Mouse (Mus musculus): Measurements from ENCODE around the gene Ppp1r12a. TPM values are rescaled to one million over a fixed set of nuclear protein-coding genes. Genes with fewer than 3 reads are reported as not detected.

Ppp1r12a gene
- polyA plus RNA-seq, 1 experiment from 2014 or later = 76.0 TPM

DNA sequence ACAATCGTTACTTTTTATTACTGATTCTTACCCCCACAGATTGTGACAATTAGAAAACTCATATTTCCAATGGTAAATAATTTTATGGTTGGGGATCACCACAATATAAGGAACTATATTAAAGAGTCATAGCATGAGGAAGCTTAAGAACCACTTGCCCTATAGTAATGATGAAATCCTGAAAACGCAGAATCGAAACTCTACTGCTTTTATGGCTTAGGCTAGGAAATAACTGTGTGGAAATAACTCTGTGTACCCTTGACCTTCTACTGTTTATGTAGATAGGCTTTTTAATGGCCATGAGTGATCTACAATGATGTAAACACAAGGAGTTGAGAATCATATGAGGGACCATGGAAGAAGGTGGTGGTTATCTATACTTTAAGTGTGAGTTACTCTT, 21.3 kb upstream of the Ppp1r12a start:
- Histone ChIP-seq H3K4me1 (no peaks in the 10 kb centered on the region), H3K27ac (no peak overlapping the region), H3K4me3 (no peak overlapping the region), H3K36me3 (replicated peaks) (no peaks in the 10 kb centered on the region), H3K9me3 (no peaks in the 10 kb centered on the region), H3K27me3 (replicated peaks) (no peaks in the 10 kb centered on the region), H3K4me2 (no peak overlapping the region), H3K9ac (no peak overlapping the region)
- no peak for ATAC-seq (replicated peaks)
- WGBS = 95% methylated on average over 3 of the region's 3 CpGs

DNA sequence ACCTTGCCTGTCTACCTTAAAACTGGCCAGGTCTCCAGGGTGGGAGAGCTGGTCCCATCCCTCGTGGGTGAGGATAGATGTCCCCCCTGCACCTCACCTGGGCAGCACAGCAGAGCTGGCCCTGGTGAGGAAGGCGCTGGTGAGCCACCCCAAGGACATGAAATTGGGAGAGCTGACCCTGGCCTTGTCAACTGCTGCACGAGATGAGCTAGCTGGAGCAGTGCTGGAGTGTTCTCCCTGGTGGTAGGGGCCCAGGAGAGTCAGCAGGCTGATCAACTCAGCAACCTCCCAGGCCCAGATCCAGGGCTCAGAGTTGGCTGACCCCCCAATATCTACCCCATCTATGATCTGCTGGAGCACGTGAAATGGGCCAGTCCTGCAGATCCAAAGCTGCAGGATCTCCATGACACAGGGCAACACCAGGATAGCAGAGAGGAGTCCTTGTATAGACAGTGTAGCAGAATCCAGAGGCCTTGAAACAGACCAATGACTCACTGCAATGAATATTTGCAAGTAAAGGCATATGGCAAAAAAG, 17.9 kb upstream of the Ppp1r12a start:
- Histone ChIP-seq H3K9me3 (no peaks in the 10 kb centered on the region), H3K9ac (no peak overlapping the region), H3K4me2 (no peak overlapping the region), H3K36me3 (replicated peaks) (no peaks in the 10 kb centered on the region), H3K27ac (no peak overlapping the region), H3K4me1 (no peaks in the 10 kb centered on the region), H3K27me3 (replicated peaks) (no peaks in the 10 kb centered on the region), H3K4me3 (no peak overlapping the region)
- no peak for ATAC-seq (replicated peaks)
- WGBS = 84% methylated on average over 4 of the region's 4 CpGs

DNA sequence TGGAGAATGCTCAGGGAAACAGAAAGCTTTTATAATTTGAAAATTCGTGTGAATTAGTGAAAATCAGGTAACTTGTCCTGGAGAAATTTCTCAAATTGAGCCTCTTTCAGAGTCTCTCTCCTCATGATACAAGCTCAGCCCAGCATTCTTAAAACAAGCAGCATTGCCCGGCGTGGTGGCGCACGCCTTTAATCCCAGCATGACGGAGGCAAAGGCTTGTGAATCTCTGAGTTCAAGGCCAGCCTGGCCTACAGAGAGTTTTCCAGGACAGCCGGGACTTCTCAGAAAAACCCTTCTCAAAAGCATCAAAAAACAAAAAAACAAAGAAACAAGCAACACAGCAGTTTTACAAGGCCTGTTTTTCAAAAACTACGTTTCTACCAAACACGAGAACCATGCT, 16.3 kb upstream of the Ppp1r12a start:
- no peak overlapping the region for H3K4me3 ChIP-seq
- ATAC-seq (replicated peaks) = no peak
- WGBS = 80% methylated on average over 9 of the region's 9 CpGs
- no peak overlapping the region for H3K4me2 ChIP-seq
- no peak overlapping the region for H3K27ac ChIP-seq
- no peaks in the 10 kb centered on the region for H3K4me1 ChIP-seq
- H3K9me3 ChIP-seq = no peaks in the 10 kb centered on the region
- no peaks in the 10 kb centered on the region for H3K36me3 ChIP-seq (replicated peaks)
- no peaks in the 10 kb centered on the region for H3K27me3 ChIP-seq (replicated peaks)
- no peak overlapping the region for H3K9ac ChIP-seq

DNA sequence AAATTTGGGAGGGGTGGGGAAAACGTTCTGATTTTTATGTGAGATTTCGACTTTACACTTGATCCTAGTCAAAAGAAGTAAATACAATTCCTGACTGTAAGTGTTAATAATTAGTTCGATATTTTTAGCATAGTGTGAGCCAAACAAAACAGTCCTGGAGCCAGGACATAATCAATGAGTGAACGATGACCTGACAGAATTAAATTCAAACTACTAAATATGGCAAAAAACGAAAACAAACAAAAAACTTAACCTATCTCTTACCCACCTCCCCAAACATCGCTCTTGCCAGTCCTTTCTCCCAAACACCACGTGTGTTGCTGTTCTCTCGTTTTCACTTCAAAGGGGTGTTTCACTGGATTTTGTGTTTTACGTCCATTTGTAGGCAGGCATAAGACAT, 15.0 kb upstream of the Ppp1r12a start:
- no peak for ATAC-seq (replicated peaks)
- 86% methylated on average over 9 of the region's 9 CpGs for WGBS
- Histone ChIP-seq H3K9me3 (no peaks in the 10 kb centered on the region), H3K4me3 (no peak overlapping the region), H3K27ac (no peak overlapping the region), H3K9ac (no peak overlapping the region), H3K36me3 (replicated peaks) (no peaks in the 10 kb centered on the region), H3K27me3 (replicated peaks) (no peaks in the 10 kb centered on the region), H3K4me2 (no peak overlapping the region), H3K4me1 (no peaks in the 10 kb centered on the region)

DNA sequence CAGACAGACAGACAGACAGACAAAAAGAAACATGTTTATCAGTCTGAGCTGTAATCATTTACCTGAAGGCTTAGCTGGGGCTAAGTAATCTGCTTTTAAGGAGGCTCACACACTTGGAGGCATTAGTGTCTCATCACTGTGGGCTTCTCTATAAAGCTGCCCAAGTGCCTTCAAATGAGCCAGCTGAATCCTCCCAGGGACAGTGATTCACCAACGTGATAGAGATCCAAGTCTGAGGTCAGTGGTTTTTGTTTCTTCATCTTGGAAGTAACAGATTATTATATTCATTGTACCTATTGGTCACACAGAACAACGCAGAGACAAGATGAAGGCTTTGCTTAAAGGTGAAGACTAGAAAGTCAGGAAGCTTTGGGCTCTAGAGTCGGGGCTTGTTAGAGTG, 8.7 kb upstream of the Ppp1r12a start:
- WGBS = 82% methylated on average over 3 of the region's 3 CpGs
- Histone ChIP-seq H3K9ac (no peak overlapping the region), H3K36me3 (replicated peaks) (no peaks in the 10 kb centered on the region), H3K4me2 (no peak overlapping the region), H3K9me3 (no peaks in the 10 kb centered on the region), H3K27me3 (replicated peaks) (no peaks in the 10 kb centered on the region), H3K4me3 (no peak overlapping the region), H3K27ac (no peak overlapping the region), H3K4me1 (0 out of 2 replicates have a peak, but pooled peaks cover 3% of the 10 kb centered on the region)
- ATAC-seq (replicated peaks) = no peak

DNA sequence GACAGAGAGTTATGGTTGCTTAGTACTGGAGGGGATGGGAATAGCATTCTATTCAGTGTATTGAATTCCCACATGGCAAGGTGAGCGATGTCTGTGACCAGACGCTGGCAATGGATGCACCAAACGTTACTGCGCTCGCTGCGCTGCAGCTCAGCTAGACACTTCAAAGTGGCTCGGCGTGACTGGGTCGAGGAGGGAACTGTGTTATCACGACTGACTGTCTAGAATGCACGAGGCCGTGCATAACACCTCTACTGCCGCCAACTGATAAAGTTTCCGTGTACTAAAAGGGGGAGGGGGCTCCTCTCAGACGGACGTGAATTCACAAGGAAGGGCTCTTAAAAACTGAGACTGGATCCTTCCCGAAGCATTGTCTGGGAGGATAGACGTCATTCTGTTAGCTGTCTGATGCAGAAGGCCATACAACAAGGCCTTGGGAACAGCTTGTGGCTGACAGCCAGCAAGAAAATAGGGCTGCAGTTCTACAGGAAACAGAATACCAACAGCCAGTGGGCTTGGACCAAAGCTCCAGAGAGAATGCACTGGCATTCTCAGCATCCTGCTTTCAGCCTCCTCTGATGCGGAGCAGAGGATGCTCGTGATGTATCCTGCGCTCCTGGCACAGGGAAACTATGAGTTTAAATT, 6.8 kb upstream of the Ppp1r12a start:
- ATAC-seq (replicated peaks) = 0 out of 2 replicates have a peak, but pooled peaks have one; percentile 20
- H3K9ac ChIP-seq = no peak overlapping the region
- whole genome bisulfite sequencing = 80% methylated on average over 21 of the region's 21 CpGs
- H3K36me3 ChIP-seq (replicated peaks) = no peaks in the 10 kb centered on the region
- no peaks in the 10 kb centered on the region for H3K9me3 ChIP-seq
- H3K4me2 ChIP-seq = no peak overlapping the region
- no peak overlapping the region for H3K27ac ChIP-seq
- no peak overlapping the region for H3K4me3 ChIP-seq
- 0 out of 2 replicates have a peak, but pooled peaks cover 3% of the 10 kb centered on the region for H3K4me1 ChIP-seq
- H3K27me3 ChIP-seq (replicated peaks) = no peaks in the 10 kb centered on the region

DNA sequence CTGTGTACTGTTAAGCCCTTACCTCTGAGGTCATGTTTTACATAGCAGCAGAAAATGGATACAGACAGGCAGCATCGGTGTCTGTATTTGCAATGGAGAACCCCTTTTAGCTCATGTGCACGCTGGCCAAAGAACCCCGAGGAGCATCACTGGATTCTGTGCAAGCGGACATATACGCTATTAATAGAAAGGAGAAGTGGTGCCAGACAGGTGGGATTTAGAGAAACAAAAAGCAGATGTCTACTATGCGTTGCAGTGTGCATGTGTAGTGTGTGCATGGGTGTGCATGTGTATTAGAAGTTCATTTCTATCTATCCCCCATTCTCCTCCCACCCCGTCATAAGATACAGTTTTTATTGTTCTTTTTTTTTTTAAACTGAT, 6.3 kb upstream of the Ppp1r12a start:
- no peak overlapping the region for H3K9ac ChIP-seq
- H3K9me3 ChIP-seq = no peaks in the 10 kb centered on the region
- no peak for ATAC-seq (replicated peaks)

DNA sequence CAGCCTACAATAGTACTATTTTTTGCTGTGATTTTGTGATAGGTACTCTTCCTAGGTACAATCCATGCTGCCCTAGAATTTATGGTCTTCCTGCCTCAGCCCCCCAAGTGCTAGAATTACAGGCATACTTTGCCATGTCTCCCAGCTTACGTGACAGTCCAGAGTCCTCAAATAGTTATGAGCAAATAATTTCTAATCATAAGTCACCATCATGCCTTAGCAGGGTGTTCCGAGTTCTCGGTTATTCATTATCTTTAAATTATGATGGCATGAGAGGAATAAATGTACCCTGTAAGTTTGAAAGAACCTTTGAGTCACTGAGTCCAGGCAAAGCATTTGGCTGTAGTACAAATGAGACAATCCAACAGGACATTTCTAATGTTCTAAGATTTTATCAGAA, 5.9 kb upstream of the Ppp1r12a start:
- WGBS = 95% methylated on average over 3 of the region's 3 CpGs
- H3K27me3 ChIP-seq (replicated peaks) = no peaks in the 10 kb centered on the region
- no peak for ATAC-seq (replicated peaks)
- H3K9me3 ChIP-seq = no peaks in the 10 kb centered on the region
- no peak overlapping the region for H3K4me3 ChIP-seq
- H3K27ac ChIP-seq = no peak overlapping the region
- H3K4me2 ChIP-seq = no peak overlapping the region
- no peak overlapping the region for H3K9ac ChIP-seq
- H3K4me1 ChIP-seq = peaks cover 8% of the 10 kb centered on the region
- no peaks in the 10 kb centered on the region for H3K36me3 ChIP-seq (replicated peaks)

More for the DNA sequence above, 6.3 kb upstream of the Ppp1r12a start:
- H3K27ac ChIP-seq = no peak overlapping the region
- H3K36me3 ChIP-seq (replicated peaks) = no peaks in the 10 kb centered on the region
- peaks cover 3% of the 10 kb centered on the region; the same call in 1 of the 2 replicates for H3K4me1 ChIP-seq
- WGBS = 88% methylated on average over 7 of the region's 7 CpGs
- H3K4me2 ChIP-seq = no peak overlapping the region
- no peak overlapping the region for H3K4me3 ChIP-seq
- H3K27me3 ChIP-seq (replicated peaks) = no peaks in the 10 kb centered on the region

DNA sequence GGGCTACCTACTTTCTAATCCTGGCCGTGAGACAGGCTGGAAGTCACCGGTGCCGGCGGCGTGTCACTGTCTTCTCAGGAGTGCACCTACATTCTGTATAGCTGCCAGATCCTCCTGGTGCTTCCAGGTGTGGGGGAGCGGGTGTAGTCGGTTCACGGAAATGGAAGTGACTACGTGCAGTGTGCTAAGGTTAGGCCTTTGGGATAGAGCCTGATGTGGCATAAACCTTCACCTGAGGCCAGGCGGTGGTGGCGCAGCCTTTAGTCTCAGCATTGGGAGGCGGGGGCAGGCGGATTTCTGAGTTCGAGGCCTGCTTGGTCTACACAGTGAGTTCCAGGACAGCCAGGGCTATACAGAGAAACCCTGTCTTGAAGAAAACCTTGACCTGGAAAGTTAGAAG, 3.0 kb upstream of the Ppp1r12a start:
- ATAC-seq (replicated peaks) = no peak

DNA sequence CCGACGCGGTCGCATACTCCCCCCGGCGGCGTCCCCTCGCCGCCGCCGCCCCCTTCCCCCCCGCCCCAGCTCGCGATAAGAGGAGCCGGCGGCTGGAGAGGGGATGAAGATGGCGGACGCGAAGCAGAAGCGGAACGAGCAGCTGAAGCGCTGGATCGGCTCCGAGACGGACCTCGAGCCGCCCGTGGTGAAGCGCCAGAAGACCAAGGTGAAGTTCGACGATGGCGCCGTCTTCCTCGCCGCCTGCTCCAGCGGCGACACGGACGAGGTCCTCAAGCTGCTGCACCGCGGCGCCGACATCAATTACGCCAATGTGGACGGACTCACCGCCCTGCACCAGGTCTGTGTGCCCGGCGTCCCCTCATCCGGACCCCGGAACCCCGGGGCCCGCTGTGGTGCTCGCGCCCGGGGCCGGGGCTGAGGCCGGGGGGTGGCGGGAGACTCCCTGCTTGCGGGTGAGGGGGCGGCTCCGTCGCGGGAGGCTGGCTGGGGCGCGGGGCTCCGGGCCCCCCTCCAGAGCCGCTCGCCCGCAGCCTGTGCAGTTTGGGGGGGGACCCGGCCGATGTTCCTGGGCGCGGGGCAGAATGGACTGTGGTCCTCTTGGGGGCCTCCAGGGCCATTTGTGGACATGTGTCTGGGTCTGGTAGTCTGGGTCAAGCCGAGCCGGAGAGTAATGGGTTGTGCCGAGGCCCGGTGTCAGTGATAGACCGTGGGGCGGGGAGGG, 466 bp downstream of the Ppp1r12a start:
- no peaks in the 10 kb centered on the region for H3K9me3 ChIP-seq
- peak overlapping the region; percentile 66 for H3K4me2 ChIP-seq
- H3K27me3 ChIP-seq (replicated peaks) = no peaks in the 10 kb centered on the region
- H3K9ac ChIP-seq = peak overlapping the region; percentile 97
- no peaks in the 10 kb centered on the region for H3K36me3 ChIP-seq (replicated peaks)
- H3K4me1 ChIP-seq = peaks cover 32% of the 10 kb centered on the region
- peak; percentile 73 for ATAC-seq (replicated peaks)
- H3K4me3 ChIP-seq = peak overlapping the region; percentile 95
- peak overlapping the region; percentile 99 for H3K27ac ChIP-seq
- under 1% methylated on average over 72 of the region's 79 CpGs for WGBS

More for the DNA sequence above, 3.0 kb upstream of the Ppp1r12a start:
- Histone ChIP-seq H3K36me3 (replicated peaks) (no peaks in the 10 kb centered on the region), H3K9ac (no peak overlapping the region), H3K27ac (no peak overlapping the region), H3K4me2 (no peak overlapping the region), H3K4me1 (peaks cover 14% of the 10 kb centered on the region), H3K9me3 (no peaks in the 10 kb centered on the region), H3K27me3 (replicated peaks) (no peaks in the 10 kb centered on the region), H3K4me3 (no peak overlapping the region)
- whole genome bisulfite sequencing = 87% methylated on average over 14 of the region's 14 CpGs

DNA sequence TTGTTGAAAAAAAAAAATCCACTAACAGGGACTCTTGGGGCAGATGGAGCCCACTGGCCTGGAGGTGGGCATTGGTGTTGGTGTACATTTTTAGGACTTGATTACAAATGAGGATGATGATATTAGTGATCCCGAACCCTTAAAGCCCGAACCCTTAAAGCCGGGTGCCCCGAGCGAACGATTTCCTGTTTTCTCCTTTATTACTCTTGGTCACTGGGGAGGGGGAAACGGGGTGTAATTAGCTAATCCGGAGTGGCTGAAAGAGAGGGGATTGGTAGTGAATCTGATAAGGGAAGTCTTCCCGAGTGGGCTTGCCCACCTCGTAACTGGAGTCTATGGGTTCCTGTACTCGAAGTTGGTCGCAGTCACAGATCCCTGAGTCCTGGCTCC, 1.0 kb downstream of the Ppp1r12a start:
- H3K4me1 ChIP-seq = peaks cover 35% of the 10 kb centered on the region
- peak overlapping the region; percentile 95 for H3K4me3 ChIP-seq
- under 1% methylated on average over 12 of the region's 12 CpGs for WGBS
- peak overlapping the region; percentile 97 for H3K9ac ChIP-seq
- no peaks in the 10 kb centered on the region for H3K9me3 ChIP-seq
- H3K27ac ChIP-seq = peak overlapping the region; percentile 99
- no peak for ATAC-seq (replicated peaks)
- peak overlapping the region; percentile 66 for H3K4me2 ChIP-seq
- H3K36me3 ChIP-seq (replicated peaks) = no peaks in the 10 kb centered on the region
- H3K27me3 ChIP-seq (replicated peaks) = no peaks in the 10 kb centered on the region

DNA sequence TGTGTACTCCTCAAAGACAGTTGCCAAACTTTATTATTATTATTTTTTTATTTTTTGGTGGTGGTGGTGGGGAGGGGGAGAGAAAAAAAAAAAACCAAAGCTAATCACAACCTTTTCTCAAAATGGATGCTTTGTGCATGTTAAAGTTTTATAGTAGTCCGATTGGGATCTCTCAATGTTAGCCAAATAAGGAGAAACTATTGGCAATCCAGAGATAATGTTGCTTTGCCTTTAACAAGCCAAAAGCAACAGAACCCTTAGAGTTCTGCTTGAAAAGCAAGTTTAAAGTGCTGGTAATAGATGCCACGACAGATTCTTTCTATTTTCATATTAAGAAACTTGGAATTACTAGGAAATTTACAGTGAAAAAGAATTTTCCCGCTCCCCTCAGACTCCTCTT, 1.5 kb downstream of the Ppp1r12a start:
- Histone ChIP-seq H3K4me2 (peak overlapping the region; percentile 66), H3K36me3 (replicated peaks) (no peaks in the 10 kb centered on the region), H3K4me1 (peaks cover 35% of the 10 kb centered on the region), H3K27me3 (replicated peaks) (no peaks in the 10 kb centered on the region), H3K4me3 (peak overlapping the region; percentile 95), H3K9me3 (no peaks in the 10 kb centered on the region), H3K27ac (0 out of 2 replicates have a peak overlapping the region, but pooled peaks have one; percentile 99), H3K9ac (peak overlapping the region; percentile 97)
- WGBS = 19% methylated on average over 3 of the region's 3 CpGs
- no peak for ATAC-seq (replicated peaks)

Data from midbrain, embryonic 15.5 days (tissue).